Comparison of ENCODE assay signal across 8 mouse cellular contexts in the genomic region with DNA sequence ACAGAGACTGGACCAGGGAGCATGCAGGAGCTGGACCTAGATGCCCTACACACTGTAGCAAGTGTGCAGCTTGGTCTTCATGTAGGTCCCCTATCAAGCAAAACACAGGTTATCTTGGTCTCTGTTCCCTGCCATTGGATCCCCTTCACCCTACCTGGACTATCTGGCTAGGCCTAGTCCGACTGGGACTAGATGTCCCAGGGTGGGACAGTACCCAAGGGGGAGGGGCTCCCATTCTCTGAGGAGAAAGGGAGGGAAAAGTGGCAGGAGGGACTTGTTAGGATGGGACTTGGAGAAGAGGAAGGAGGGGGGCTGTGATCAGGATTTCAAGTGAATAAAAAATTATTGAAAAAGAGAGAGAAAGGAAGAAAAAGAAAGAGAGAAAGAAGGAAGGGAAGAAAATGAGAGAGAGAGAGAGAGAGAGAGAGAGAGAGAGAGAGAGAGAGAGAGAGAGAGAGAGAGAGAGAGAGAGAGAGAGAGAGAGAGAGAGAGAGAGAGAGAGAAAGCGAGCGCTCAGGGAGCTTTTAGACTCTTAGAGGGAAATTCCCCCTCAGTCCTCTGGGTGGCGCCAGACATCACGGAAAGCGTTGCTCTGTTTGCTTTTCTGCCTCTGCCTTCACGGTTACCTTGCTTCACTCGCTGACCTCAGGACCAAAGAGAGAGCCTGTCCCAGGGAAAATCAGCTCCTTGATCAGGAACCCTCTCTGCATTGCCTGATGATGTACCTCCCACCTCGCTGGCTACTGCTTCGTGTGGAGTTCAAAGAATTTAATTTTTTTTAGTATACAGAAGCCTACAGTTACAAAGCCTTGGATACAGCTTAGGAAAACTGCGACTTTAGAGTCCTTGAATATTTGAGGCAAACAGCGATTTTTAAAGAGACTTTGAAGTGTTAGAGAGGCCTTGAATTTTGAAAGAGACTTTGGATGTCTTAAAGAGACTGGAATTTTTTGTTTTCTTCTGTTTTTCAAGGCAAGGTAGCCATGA. TPM values are rescaled to one million over a fixed set of nuclear protein-coding genes. Genes with fewer than 3 reads are reported as not detected.
A peak's percentile ranks its signal among the peaks of the same experiment; 100 is the strongest.
DNase-seq lines count a peak whose midpoint lies in the region; ATAC-seq lines count a peak whose summit lies in the region.

No protein-coding gene starts in this region.

- H3K36me3 ChIP-seq in midbrain, embryonic 15.5 days (replicated peaks): no peaks in the 10 kb centered on the region

- WGBS in midbrain, embryonic 15.5 days: 14% methylated on average over 12 of the region's 12 CpGs

- H3K4me1 ChIP-seq in midbrain, embryonic 15.5 days: 0 out of 2 replicates have a peak, but pooled peaks cover 4% of the 10 kb centered on the region

- H3K27ac ChIP-seq in midbrain, embryonic 15.5 days: no peak overlapping the region

- H3K9me3 ChIP-seq in midbrain, embryonic 15.5 days: no peaks in the 10 kb centered on the region

- H3K4me3 ChIP-seq in midbrain, embryonic 15.5 days: no peak overlapping the region

- H3K27me3 ChIP-seq in midbrain, embryonic 15.5 days (replicated peaks): no peaks in the 10 kb centered on the region

- intact Hi-C loops in gastrocnemius, postnatal 14 days (cut with DNase I; ENCODE audit: low total_unique reads): loop anchor here (10.0 kb wide), 2 partner anchors 375 to 445 kb away; no protein-coding TSS in a partner anchor
- intact Hi-C loops in left cerebral cortex, postnatal 4 days (cut with DNase I): loop anchor here (5.0 kb wide), 1 partner anchor 447 kb away; no protein-coding TSS in a partner anchor

- peak overlapping the region; percentile 28 for H3K4me2 ChIP-seq in midbrain, embryonic 15.5 days

- DNase-seq in urinary bladder, adult 18-20 months (ENCODE audit: low spot score in 2 of 2): peak; percentile 40 to 57
- no peak for DNase-seq in urinary bladder, postnatal 10 days (ENCODE audit: low spot score)
- DNase-seq in embryo, embryonic 10.5 days (ENCODE audit: low spot score): peak; percentile 89
- peak; percentile 65 for DNase-seq in gastrocnemius, postnatal 14 days
- peak; percentile 48 for DNase-seq in kidney, adult 11 months
- DNase-seq in left cerebral cortex, postnatal 4 days: peak; percentile 76
- peak; percentile 39 to 75 for DNase-seq in spleen, adult 18-20 months

- no peak overlapping the region for H3K9ac ChIP-seq in midbrain, embryonic 15.5 days

- ATAC-seq in midbrain, embryonic 15.5 days (replicated peaks): peak; percentile 88

RNA-seq across cellular contexts. Expression of a gene that starts 6.1 kb away (rescaled TPM):
- under 1 TPM in 1 of 2 experiments, not detected in 1; 0.45 TPM for total RNA-seq in gastrocnemius, postnatal 14 days (2021)
- total RNA-seq in left cerebral cortex, postnatal 4 days (2021): not detected
- polyA plus RNA-seq in midbrain, embryonic 15.5 days (2015; fragmentation: Nextera tagmentation; extraction: Ambion mirVana): not detected in 2 replicates

RNA-seq across cellular contexts. Expression of a gene that starts 26.4 kb away (rescaled TPM):
- 10 to 100 TPM; 11.1 to 12.4 TPM for total RNA-seq in gastrocnemius, postnatal 14 days (2021)
- total RNA-seq in left cerebral cortex, postnatal 4 days (2021): 100 to 1,000 TPM; 172 to 174 TPM
- 128 and 136 TPM in 2 replicates for polyA plus RNA-seq in midbrain, embryonic 15.5 days (2015; fragmentation: Nextera tagmentation; extraction: Ambion mirVana)

RNA-seq across cellular contexts. Expression of a gene that starts 34.3 kb away (rescaled TPM):
- total RNA-seq in gastrocnemius, postnatal 14 days (2021): 1 to 10 TPM; 1.2 to 2.8 TPM
- total RNA-seq in left cerebral cortex, postnatal 4 days (2021): under 1 TPM; 0.50 to 0.56 TPM
- 0.18 and 0.39 TPM in 2 replicates for polyA plus RNA-seq in midbrain, embryonic 15.5 days (2015; fragmentation: Nextera tagmentation; extraction: Ambion mirVana)

Comparison
In these comparisons a context has a peak if more than half of its experiments do, and no peak if none do; other contexts are left out.
1. RNA of a gene that starts 26.4 kb away (total RNA-seq): 172 to 174 TPM in left cerebral cortex, postnatal 4 days; 11.1 to 12.4 TPM in gastrocnemius, postnatal 14 days; every median in the first group is over 10 times any median in the second.